Comparison of ENCODE assay signal across 8 mouse cellular contexts in genomic region chr9:114780746-114781525, GRCm38 (mm10). TPM values are rescaled to one million over a fixed set of nuclear protein-coding genes. Genes with fewer than 3 reads are reported as not detected.
DNase-seq lines count a peak whose midpoint lies in the region; ATAC-seq lines count a peak whose summit lies in the region.

No protein-coding gene starts in this region.

- H3K9ac ChIP-seq in forebrain, embryonic 15.5 days (replicated peaks), result peak overlapping the region; percentile 60
- peak overlapping the region; percentile 74 for H3K9ac ChIP-seq in hindbrain, embryonic 13.5 days
- peak overlapping the region; percentile 87 for H3K9ac ChIP-seq in limb, embryonic 13.5 days
- peak overlapping the region; percentile 71 for H3K9ac ChIP-seq in midbrain, embryonic 12.5 days (replicated peaks)

- no peaks in the 10 kb centered on the region for H3K9me3 ChIP-seq in forebrain, embryonic 15.5 days
- no peaks in the 10 kb centered on the region for H3K9me3 ChIP-seq in hindbrain, embryonic 13.5 days
- no peaks in the 10 kb centered on the region for H3K9me3 ChIP-seq in limb, embryonic 13.5 days
- no peaks in the 10 kb centered on the region for H3K9me3 ChIP-seq in midbrain, embryonic 12.5 days

- H3K4me3 ChIP-seq in forebrain, embryonic 15.5 days, result peak overlapping the region; percentile 57
- H3K4me3 ChIP-seq in hindbrain, embryonic 13.5 days, result peak overlapping the region; percentile 53
- H3K4me3 ChIP-seq in limb, embryonic 13.5 days, result peak overlapping the region; percentile 72
- peak overlapping the region; percentile 55 for H3K4me3 ChIP-seq in midbrain, embryonic 12.5 days

- no peaks in the 10 kb centered on the region for H3K36me3 ChIP-seq in forebrain, embryonic 15.5 days
- H3K36me3 ChIP-seq in hindbrain, embryonic 13.5 days, result no peaks in the 10 kb centered on the region
- no peaks in the 10 kb centered on the region; the same call in 1 of the 2 replicates for H3K36me3 ChIP-seq in limb, embryonic 13.5 days
- H3K36me3 ChIP-seq in midbrain, embryonic 12.5 days, result no peaks in the 10 kb centered on the region

- peak overlapping the region; percentile 99 for H3K4me2 ChIP-seq in forebrain, embryonic 15.5 days (replicated peaks)
- peak overlapping the region; percentile 87 for H3K4me2 ChIP-seq in hindbrain, embryonic 13.5 days
- peak overlapping the region; percentile 90 for H3K4me2 ChIP-seq in limb, embryonic 13.5 days (replicated peaks)
- peak overlapping the region; percentile 91 for H3K4me2 ChIP-seq in midbrain, embryonic 12.5 days (replicated peaks)

- H3K27ac ChIP-seq in forebrain, embryonic 15.5 days (replicated peaks), result peak overlapping the region; percentile 29; the same call in 1 of the 2 replicates
- H3K27ac ChIP-seq in hindbrain, embryonic 13.5 days, result no peak overlapping the region; the same call in 1 of the 2 replicates
- H3K27ac ChIP-seq in limb, embryonic 13.5 days, result peak overlapping the region; percentile 88
- peak overlapping the region; percentile 56 for H3K27ac ChIP-seq in midbrain, embryonic 12.5 days (replicated peaks)

- no peaks in the 10 kb centered on the region for H3K27me3 ChIP-seq in forebrain, embryonic 15.5 days
- H3K27me3 ChIP-seq in hindbrain, embryonic 13.5 days, result peaks cover 21% of the 10 kb centered on the region
- H3K27me3 ChIP-seq in limb, embryonic 13.5 days, result no peaks in the 10 kb centered on the region
- H3K27me3 ChIP-seq in midbrain, embryonic 12.5 days, result peaks cover 12% of the 10 kb centered on the region

- ATAC-seq in frontal cortex, adult (ENCODE audit: low TSS enrichment), result peak; percentile 57; the same call in 1 of the 2 replicates
- peak; percentile 57 for ATAC-seq in forebrain, embryonic 15.5 days (replicated peaks)
- peak; percentile 52; the same call in 1 of the 2 replicates for ATAC-seq in hindbrain, embryonic 13.5 days (ENCODE audit: low FRiP score)
- ATAC-seq in limb, embryonic 13.5 days (ENCODE audit: low FRiP score, low read depth), result peak; percentile 39; the same call in 1 of the 2 replicates
- peak; percentile 48 for ATAC-seq in midbrain, embryonic 12.5 days (ENCODE audit: low FRiP score, low read depth)

- no peak for DNase-seq in frontal cortex, postnatal 36 days (ENCODE audit: low spot score in 2 of 2)
- peak; percentile 77 for DNase-seq in adrenal gland, postnatal 14 days
- peak; percentile 78 to 80 for DNase-seq in spleen, postnatal 36 days (ENCODE audit: low spot score in 2 of 2)

- WGBS in forebrain, embryonic 15.5 days, result under 1% methylated on average over 37 of the region's 38 CpGs
- under 1% methylated on average over 38 of the region's 38 CpGs for WGBS in hindbrain, embryonic 13.5 days
- WGBS in limb, embryonic 13.5 days, result 1% methylated on average over 37 of the region's 38 CpGs
- WGBS in midbrain, embryonic 12.5 days, result 2% methylated on average over 38 of the region's 38 CpGs

- H3K4me1 ChIP-seq in forebrain, embryonic 15.5 days, result peaks cover 28% of the 10 kb centered on the region
- H3K4me1 ChIP-seq in hindbrain, embryonic 13.5 days (replicated peaks), result peaks cover 31% of the 10 kb centered on the region
- H3K4me1 ChIP-seq in limb, embryonic 13.5 days, result peaks cover 38% of the 10 kb centered on the region
- H3K4me1 ChIP-seq in midbrain, embryonic 12.5 days, result peaks cover 24% of the 10 kb centered on the region

RNA-seq across cellular contexts. Expression of gene Cmtm7, which starts 0.7 kb away (rescaled TPM):
- 32.0 and 36.7 TPM in 2 replicates for total RNA-seq in adrenal gland, postnatal 14 days (2021)
- 15.2 and 18.1 TPM in 2 replicates for polyA plus RNA-seq in forebrain, embryonic 15.5 days (2015; fragmentation: Nextera tagmentation; extraction: Ambion mirVana)
- polyA plus RNA-seq in hindbrain, embryonic 13.5 days (2015; fragmentation: Nextera tagmentation; extraction: Ambion mirVana), result 18.3 and 19.1 TPM in 2 replicates
- 110 and 115 TPM in 2 replicates for polyA plus RNA-seq in limb, embryonic 13.5 days (2015; fragmentation: Nextera tagmentation; extraction: Ambion mirVana)
- 47.3 and 49.4 TPM in 2 replicates for polyA plus RNA-seq in midbrain, embryonic 12.5 days (2016; fragmentation: Nextera tagmentation; extraction: Ambion mirVana)

RNA-seq across cellular contexts. Expression of gene Cmtm6, which starts 50.0 kb away (rescaled TPM):
- total RNA-seq in adrenal gland, postnatal 14 days (2021), result 57.6 and 58.5 TPM in 2 replicates
- polyA plus RNA-seq in forebrain, embryonic 15.5 days (2015; fragmentation: Nextera tagmentation; extraction: Ambion mirVana), result 24.7 and 26.5 TPM in 2 replicates
- polyA plus RNA-seq in hindbrain, embryonic 13.5 days (2015; fragmentation: Nextera tagmentation; extraction: Ambion mirVana), result 20.5 and 21.8 TPM in 2 replicates
- 28.9 and 32.0 TPM in 2 replicates for polyA plus RNA-seq in limb, embryonic 13.5 days (2015; fragmentation: Nextera tagmentation; extraction: Ambion mirVana)
- 21.8 and 23.8 TPM in 2 replicates for polyA plus RNA-seq in midbrain, embryonic 12.5 days (2016; fragmentation: Nextera tagmentation; extraction: Ambion mirVana)

Comparison
In these comparisons a context has a peak if more than half of its experiments do, and no peak if none do; other contexts are left out.
1. DNase-seq: peak in adrenal gland, postnatal 14 days (single experiment) and spleen, postnatal 36 days (2 of 2); none in frontal cortex, postnatal 36 days (0 of 2).
2. Peak in every context shown above with its lines, with median percentiles within 50 percentile points of each other: ATAC-seq, H3K4me2 ChIP-seq, H3K4me3 ChIP-seq and H3K9ac ChIP-seq.